Mouse (Mus musculus) stomach, postnatal 0 days (tissue): Measurements from ENCODE around the gene Samhd1. TPM values are rescaled to one million over a fixed set of nuclear protein-coding genes. Genes with fewer than 3 reads are reported as not detected.
A peak's percentile ranks its signal among the peaks of the same experiment; 100 is the strongest.

Experiments used
- ATAC-seq: fragments of 200-750 bp; cut with Nextera tagmentation; 2 replicates; pipeline ENCODE4 v1.8.0; 2017; ENCODE audit not compliant: low FRiP score, low TSS enrichment
- DNase-seq: peaks from one replicate; pipeline ENCODE4 v3.0.0-alpha.2; 2016; ENCODE audit warnings: low spot score
- H3K27ac ChIP-seq: fragments of 300-500 bp; sonication (generic); replicated peaks from 2 replicates; pipeline ENCODE4 v1.5.1; 2014; ENCODE audit warnings: mild to moderate bottlenecking, control low read depth
- H3K27me3 ChIP-seq: fragments of 300-500 bp; sonication (generic); 2 replicates; pipeline ENCODE4 v1.6.1; 2014; ENCODE audit warnings: low read length; ENCODE audit not compliant: control insufficient read depth, insufficient read depth
- H3K36me3 ChIP-seq: fragments of 300-500 bp; sonication (generic); 2 replicates; pipeline ENCODE4 v1.6.1; 2014; ENCODE audit warnings: low read length, mixed read lengths; ENCODE audit not compliant: control insufficient read depth, insufficient read depth
- H3K4me1 ChIP-seq: fragments of 300-500 bp; sonication (generic); replicated peaks from 2 replicates; pipeline ENCODE4 v1.6.1; 2014; ENCODE audit warnings: antibody characterized with exemption; ENCODE audit not compliant: control insufficient read depth, insufficient read depth
- H3K4me2 ChIP-seq: fragments of 300-500 bp; sonication (generic); replicated peaks from 2 replicates; pipeline ENCODE4 v1.6.1; 2014; ENCODE audit warnings: low read depth, mild to moderate bottlenecking, control low read depth, moderate library complexity
- H3K4me3 ChIP-seq: fragments of 300-500 bp; sonication (generic); 2 replicates; pipeline ENCODE4 v1.5.1; 2014; ENCODE audit warnings: low read depth, low read length, control low read depth
- H3K9ac ChIP-seq: fragments of 300-500 bp; sonication (generic); 2 replicates; pipeline ENCODE4 v1.6.1; 2014; ENCODE audit warnings: mild to moderate bottlenecking, low read length, control low read depth, mixed read lengths
- H3K9me3 ChIP-seq: fragments of 300-500 bp; sonication (generic); 2 replicates; pipeline ENCODE4 v1.6.1; 2016; ENCODE audit warnings: low read length; ENCODE audit not compliant: control insufficient read depth
- CTCF ChIP-seq: IDR thresholded peaks from 2 replicates; pipeline ENCODE4 v1.5.1; 2016; ENCODE audit warnings: antibody characterized with exemption, low read depth, mild to moderate bottlenecking, moderate library complexity
- EP300 ChIP-seq: optimal IDR thresholded peaks from 2 replicates; pipeline ENCODE3; 2016; ENCODE audit warnings: antibody characterized with exemption
- WGBS: fragments of 180-500 bp; shearing (Covaris S2); extraction: QIAGEN DNeasy Blood & Tissue Kit; methylation state at CpG from one replicate; pipeline ENCODE4 v1.1.7; 2014; 5-methylcytosine and 5-hydroxymethylcytosine counted together
- polyA plus RNA-seq: library from polyadenylated mRNA; unstranded; fragments of >200 nt; fragmentation: Nextera tagmentation; extraction: Ambion mirVana; gene quantifications from 2 replicates; pipeline ENCODE4 v1.2.1, GENCODE M21; 2015

Samhd1 gene
- polyA plus RNA-seq, 1 experiment from 2014 or later, result 17.4 TPM

DNA sequence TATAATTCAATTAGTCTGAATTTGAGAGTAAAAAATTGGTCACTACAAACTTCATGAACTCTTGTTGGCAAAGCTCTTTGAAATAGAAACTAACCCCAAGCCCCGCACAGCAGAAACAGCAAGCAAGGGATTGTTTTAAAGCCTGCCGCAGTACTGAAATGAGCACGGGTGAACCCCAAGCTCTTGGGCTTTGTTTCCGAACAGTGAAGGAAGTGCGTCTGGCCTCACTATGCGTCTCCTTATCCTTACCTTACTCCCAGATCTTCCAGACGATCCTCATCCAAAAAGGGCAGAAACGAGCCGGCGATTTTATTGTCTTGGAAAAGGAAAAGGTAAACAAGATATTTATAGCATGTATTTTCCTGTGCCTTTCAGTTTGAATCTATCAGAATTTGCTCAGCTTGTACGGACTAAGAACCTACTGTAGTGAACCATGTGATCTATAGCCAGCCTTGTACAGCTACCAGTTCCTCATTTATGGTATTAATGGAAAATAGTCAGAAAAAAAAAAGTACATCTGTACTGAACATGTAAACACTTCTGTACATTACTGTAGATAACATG, 5.4 kb downstream of the Samhd1 start:
- ATAC-seq (no peak), DNase-seq (no peak)
- WGBS, result 49% methylated on average over 11 of the region's 11 CpGs
- TF ChIP-seq EP300 (no peak), CTCF (no peak)
- Histone ChIP-seq H3K9ac (no peak overlapping the region), H3K27ac (peak overlapping the region; percentile 53), H3K4me2 (peak overlapping the region; percentile 30), H3K4me3 (no peak overlapping the region), H3K36me3 (0 out of 2 replicates have a peak, but pooled peaks cover 3% of the 10 kb centered on the region), H3K27me3 (no peaks in the 10 kb centered on the region), H3K4me1 (no peaks in the 10 kb centered on the region; the same call in 1 of the 2 replicates), H3K9me3 (no peaks in the 10 kb centered on the region)

DNA sequence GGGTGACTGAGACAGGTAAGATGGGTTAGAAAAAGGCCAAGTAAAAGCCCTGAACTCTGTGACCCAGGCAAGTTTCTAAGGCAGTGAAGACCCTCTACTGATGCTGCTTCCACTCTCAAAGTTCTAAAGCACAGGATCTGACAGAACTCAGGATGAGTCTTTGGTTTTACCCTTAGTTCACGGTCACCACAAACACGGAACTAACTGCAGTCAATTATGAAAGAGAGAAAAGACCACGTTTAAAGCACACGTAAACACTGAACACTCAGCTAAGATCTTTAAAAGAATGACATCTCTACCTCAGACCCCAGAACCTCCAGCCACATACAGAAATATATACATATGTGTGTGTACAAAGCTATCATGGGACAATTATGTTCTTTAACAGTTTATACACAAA, 6.0 kb downstream of the Samhd1 start:
- H3K9ac ChIP-seq, result no peak overlapping the region
- no peaks in the 10 kb centered on the region for H3K9me3 ChIP-seq
- no peak overlapping the region for H3K27ac ChIP-seq
- H3K27me3 ChIP-seq, result no peaks in the 10 kb centered on the region
- ATAC-seq, result no peak
- H3K36me3 ChIP-seq, result 0 out of 2 replicates have a peak, but pooled peaks cover 3% of the 10 kb centered on the region
- WGBS, result 53% methylated on average over 4 of the region's 4 CpGs
- H3K4me3 ChIP-seq, result no peak overlapping the region
- H3K4me2 ChIP-seq, result 0 out of 2 replicates have a peak overlapping the region, but pooled peaks have one; percentile 30
- no peak for DNase-seq
- TF ChIP-seq EP300, result no peak
- TF ChIP-seq CTCF, result no peak
- H3K4me1 ChIP-seq, result no peaks in the 10 kb centered on the region; the same call in 1 of the 2 replicates

DNA sequence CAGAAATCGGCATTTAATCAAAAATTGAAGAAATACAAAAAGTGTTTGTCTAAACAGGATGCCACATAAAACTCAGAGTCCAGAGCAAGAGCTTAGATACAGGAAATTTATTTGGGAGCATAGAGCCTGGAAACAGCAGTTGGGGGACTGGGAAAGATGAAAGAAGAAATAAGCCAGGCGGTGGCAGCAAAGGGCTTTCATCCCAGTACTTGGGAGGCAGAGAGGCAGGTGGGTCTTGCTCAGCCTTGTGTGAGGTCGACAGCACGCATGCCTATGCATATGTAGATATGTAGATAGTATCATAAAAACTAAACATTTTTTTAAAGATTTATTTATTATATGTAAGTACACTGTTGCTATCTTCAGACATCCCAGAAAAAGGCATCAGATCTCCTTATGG, 7.0 kb downstream of the Samhd1 start:
- 49% methylated on average over 4 of the region's 4 CpGs for WGBS
- no peak for ATAC-seq
- no peak for TF ChIP-seq EP300
- TF ChIP-seq CTCF, result peak; percentile 63
- Histone ChIP-seq H3K27ac (no peak overlapping the region), H3K27me3 (no peaks in the 10 kb centered on the region), H3K9me3 (no peaks in the 10 kb centered on the region), H3K4me2 (no peak overlapping the region), H3K36me3 (0 out of 2 replicates have a peak, but pooled peaks cover 3% of the 10 kb centered on the region), H3K4me1 (no peaks in the 10 kb centered on the region), H3K4me3 (no peak overlapping the region), H3K9ac (no peak overlapping the region)
- peak; percentile 39 for DNase-seq

DNA sequence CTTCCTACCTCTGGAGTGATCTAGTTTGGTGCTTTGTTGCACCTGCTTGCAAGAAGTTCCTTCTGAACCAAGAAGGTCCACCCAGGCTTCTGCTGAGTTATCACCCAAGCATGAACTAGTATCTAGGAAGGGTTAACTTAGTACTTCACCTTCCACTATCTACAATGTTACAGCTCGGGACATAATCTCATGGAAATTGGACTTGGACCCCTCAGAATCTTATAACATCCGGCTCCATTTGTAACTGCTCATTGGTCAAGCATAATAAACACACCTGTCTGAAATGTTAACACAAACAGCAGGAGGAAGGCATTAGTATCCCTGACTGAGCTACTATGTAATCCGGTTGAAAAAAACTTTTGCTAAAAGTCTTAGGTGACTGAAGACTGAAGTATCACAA, 7.7 kb downstream of the Samhd1 start:
- Histone ChIP-seq H3K4me2 (no peak overlapping the region), H3K9me3 (no peaks in the 10 kb centered on the region), H3K9ac (no peak overlapping the region), H3K36me3 (0 out of 2 replicates have a peak, but pooled peaks cover 3% of the 10 kb centered on the region), H3K4me1 (no peaks in the 10 kb centered on the region), H3K27me3 (no peaks in the 10 kb centered on the region), H3K4me3 (no peak overlapping the region), H3K27ac (no peak overlapping the region)
- no peak for DNase-seq
- 50% methylated on average over 3 of the region's 3 CpGs for WGBS
- peak; percentile 58 for ATAC-seq
- TF ChIP-seq EP300 (no peak), CTCF (no peak)

DNA sequence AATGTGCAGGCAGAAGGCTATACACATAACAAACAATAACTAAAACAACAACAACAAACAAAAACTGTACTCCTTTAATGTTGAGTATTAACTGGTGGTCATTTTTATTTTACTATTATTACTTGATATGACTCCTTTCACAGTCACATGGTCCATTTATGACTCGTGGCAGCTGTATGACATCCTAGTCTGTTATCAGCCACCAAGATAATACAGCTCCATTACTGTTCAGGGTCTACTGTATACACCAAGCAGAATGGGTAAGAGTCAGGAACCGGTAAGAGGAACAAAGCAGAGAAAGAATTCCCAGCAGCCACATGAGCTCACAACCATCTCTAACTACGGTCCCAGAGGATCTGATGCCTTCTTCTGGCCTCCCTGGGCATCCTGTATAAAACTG, 9.8 kb downstream of the Samhd1 start:
- Histone ChIP-seq H3K4me2 (no peak overlapping the region), H3K9me3 (no peaks in the 10 kb centered on the region), H3K27me3 (no peaks in the 10 kb centered on the region), H3K4me3 (no peak overlapping the region), H3K27ac (no peak overlapping the region), H3K36me3 (0 out of 2 replicates have a peak, but pooled peaks cover 3% of the 10 kb centered on the region), H3K4me1 (no peaks in the 10 kb centered on the region), H3K9ac (no peak overlapping the region)
- DNase-seq (no peak), ATAC-seq (no peak)
- TF ChIP-seq CTCF (no peak), EP300 (no peak)
- WGBS, result 73% methylated on average over 3 of the region's 3 CpGs

DNA sequence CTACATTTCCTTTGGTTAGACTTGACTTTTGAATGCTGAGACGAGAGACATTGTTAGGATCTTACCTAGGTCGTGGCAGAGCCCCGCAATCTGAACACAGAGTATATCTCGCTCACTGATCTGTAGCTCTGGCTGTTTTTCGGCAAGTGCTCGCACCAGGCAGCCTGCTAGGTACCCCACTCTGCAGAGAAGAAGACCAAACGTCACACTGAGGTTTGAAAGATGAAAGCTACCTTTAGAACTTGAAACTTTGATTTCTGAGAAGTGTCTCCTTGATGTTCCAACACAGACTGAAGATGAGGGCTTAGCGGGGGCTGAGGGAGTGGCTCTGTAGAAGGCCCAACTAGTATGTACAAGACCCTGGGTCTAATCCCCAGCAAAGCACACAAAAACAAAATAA, 13.3 kb downstream of the Samhd1 start:
- TF ChIP-seq CTCF (no peak), EP300 (no peak)
- Histone ChIP-seq H3K27me3 (no peaks in the 10 kb centered on the region), H3K4me3 (no peak overlapping the region), H3K9me3 (no peaks in the 10 kb centered on the region), H3K4me2 (no peak overlapping the region), H3K27ac (no peak overlapping the region), H3K4me1 (no peaks in the 10 kb centered on the region), H3K9ac (no peak overlapping the region), H3K36me3 (peaks cover 7% of the 10 kb centered on the region; the same call in 1 of the 2 replicates)
- ATAC-seq, result no peak
- WGBS, result 91% methylated on average over 8 of the region's 8 CpGs
- DNase-seq, result no peak
